Mouse (Mus musculus) heart, adult 2 months (tissue): ENCODE data around the gene Gm8127. TPM values are rescaled to one million over a fixed set of nuclear protein-coding genes. Genes with fewer than 3 reads are reported as not detected.
A peak's percentile ranks its signal among the peaks of the same experiment; 100 is the strongest.
"Not testable (repeated sequence)": the region's sequence is repeated elsewhere in the genome, so short reads cannot be mapped to it uniquely, and the experiment has no call there.

Source experiments
- DNase-seq, 2 experiments: peaks; one replicate each; pipeline ENCODE4 v3.0.0; 2021
- H3K27ac ChIP-seq: fragments of 200-600 bp; 2 replicates; pipeline ENCODE4 v1.8.1; 2022
- H3K27me3 ChIP-seq: fragments of 200-500 bp; 2 replicates; pipeline ENCODE4 v1.6.1; 2012; ENCODE audit warnings: mild to moderate bottlenecking, low read length, inconsistent platforms, mixed read lengths; ENCODE audit not compliant: control insufficient read depth, insufficient read depth
- H3K36me3 ChIP-seq: fragments of 200-500 bp; 2 replicates; pipeline ENCODE4 v1.6.1; 2012; ENCODE audit warnings: low read length, inconsistent platforms; ENCODE audit not compliant: control insufficient read depth, insufficient read depth
- H3K4me1 ChIP-seq: fragments of 200-500 bp; 2 replicates; pipeline ENCODE4 v1.6.1; 2011; ENCODE audit warnings: low read length; ENCODE audit not compliant: control insufficient read depth, insufficient read depth
- H3K4me3 ChIP-seq: fragments of 200-600 bp; 2 replicates; pipeline ENCODE4 v1.8.1; 2022
- H3K79me2 ChIP-seq: fragments of 200-500 bp; replicated peaks from 2 replicates; pipeline ENCODE4 v1.6.1; 2012; ENCODE audit warnings: mild to moderate bottlenecking, inconsistent platforms, low read length, moderate library complexity, mixed read lengths; ENCODE audit not compliant: control insufficient read depth, insufficient read depth
- H3K9ac ChIP-seq: fragments of 200-500 bp; 2 replicates; pipeline ENCODE4 v1.6.1; 2012; ENCODE audit warnings: low read depth, mild to moderate bottlenecking, control low read depth, inconsistent platforms, low read length, mixed read lengths
- WGBS: fragments of 180-500 bp; shearing (Covaris S2); methylation state at CpG from one replicate; pipeline ENCODE4 v1.1.7; 2018; 5-methylcytosine and 5-hydroxymethylcytosine counted together
- intact Hi-C: fragments of 180-260 bp; cut with DNase I; formaldehyde crosslinking; loops from one replicate; pipeline ENCODE4 v1.15.1; 2025
- long read RNA-seq: library from polyadenylated mRNA; stranded (forward); transcript quantifications from one replicate; pipeline ENCODE4 v2.0.0, GENCODE M21; 2021
- polyA plus RNA-seq: library from polyadenylated mRNA; depleted of rRNA; stranded (reverse); fragments of >200 nt; gene quantifications from 2 replicates; pipeline ENCODE4 v1.2.3, GENCODE M21; 2012; rRNA removed
- total RNA-seq, 2 experiments: library from RNA; stranded (reverse); gene quantifications; 2 replicates each; pipeline ENCODE4 v1.2.3; 2021

Gene Gm8127
- not detected for total RNA-seq
- not detected in 2 replicates for polyA plus RNA-seq
- long read RNA-seq: 0 reads

GRCm38 (mm10) chr14:43293503-43293902 is at the start of gene Gm8127:
TSS of gene Gm8127 (minus strand) at chr14:43293832.
- H3K4me1 ChIP-seq, H3K9ac ChIP-seq, H3K36me3 ChIP-seq, H3K27me3 ChIP-seq, H3K79me2 ChIP-seq, intact Hi-C loops, H3K27ac ChIP-seq, H3K4me3 ChIP-seq, DNase-seq: not testable (repeated sequence)
- WGBS: 62% methylated on average over 3 of the region's 3 CpGs

- WGBS: 53% methylated on average over 1 of the region's 1 CpGs
- DNase-seq, intact Hi-C loops: not testable (repeated sequence)
Measured at GRCm38 (mm10) chr14:43337646-43338045, 44.0 kb upstream of the Gm8127 start.

GRCm38 (mm10) chr14:43331362-43331880 is 37.8 kb upstream of the Gm8127 start:
- H3K27me3 ChIP-seq, intact Hi-C loops, H3K4me1 ChIP-seq, H3K27ac ChIP-seq, H3K79me2 ChIP-seq, H3K36me3 ChIP-seq, H3K4me3 ChIP-seq, H3K9ac ChIP-seq: not testable (repeated sequence)
- DNase-seq: peak in 1 of 2 experiments; percentile 20
- 81% methylated on average over 11 of the region's 11 CpGs for WGBS

More at GRCm38 (mm10) chr14:43337646-43338045, 44.0 kb upstream of the Gm8127 start:
- H3K79me2 ChIP-seq, H3K27ac ChIP-seq, H3K4me1 ChIP-seq, H3K36me3 ChIP-seq, H3K27me3 ChIP-seq, H3K9ac ChIP-seq, H3K4me3 ChIP-seq: not testable (repeated sequence)

GRCm38 (mm10) chr14:43328603-43329002 is 35.0 kb upstream of the Gm8127 start:
- WGBS: 48% methylated on average over 2 of the region's 2 CpGs
- H3K36me3 ChIP-seq, H3K79me2 ChIP-seq, DNase-seq, H3K27me3 ChIP-seq, intact Hi-C loops, H3K4me3 ChIP-seq, H3K4me1 ChIP-seq, H3K27ac ChIP-seq, H3K9ac ChIP-seq: not testable (repeated sequence)

GRCm38 (mm10) chr14:43319516-43319915 is 25.9 kb upstream of the Gm8127 start:
- intact Hi-C loops, H3K4me1 ChIP-seq, H3K79me2 ChIP-seq, H3K4me3 ChIP-seq, H3K36me3 ChIP-seq, H3K27ac ChIP-seq, H3K27me3 ChIP-seq, DNase-seq, H3K9ac ChIP-seq: not testable (repeated sequence)

GRCm38 (mm10) chr14:43278681-43279080 is 15.0 kb downstream of the Gm8127 start:
- H3K4me1 ChIP-seq, H3K9ac ChIP-seq, H3K36me3 ChIP-seq, H3K79me2 ChIP-seq, intact Hi-C loops, H3K4me3 ChIP-seq, H3K27ac ChIP-seq, DNase-seq, H3K27me3 ChIP-seq: not testable (repeated sequence)
- 85% methylated on average over 3 of the region's 3 CpGs for WGBS

- H3K27ac ChIP-seq, DNase-seq, H3K9ac ChIP-seq, intact Hi-C loops, H3K4me1 ChIP-seq, H3K36me3 ChIP-seq, H3K27me3 ChIP-seq, H3K4me3 ChIP-seq, H3K79me2 ChIP-seq: not testable (repeated sequence)
- 47% methylated on average over 4 of the region's 4 CpGs for WGBS
Measured at GRCm38 (mm10) chr14:43278146-43278545, 15.5 kb downstream of the Gm8127 start.

- DNase-seq, H3K27me3 ChIP-seq, H3K36me3 ChIP-seq, H3K9ac ChIP-seq, intact Hi-C loops, H3K4me1 ChIP-seq, H3K79me2 ChIP-seq, H3K4me3 ChIP-seq, H3K27ac ChIP-seq: not testable (repeated sequence)
- 42% methylated on average over 2 of the region's 2 CpGs for WGBS
Measured at GRCm38 (mm10) chr14:43277468-43277867, 16.2 kb downstream of the Gm8127 start.

GRCm38 (mm10) chr14:43275752-43276151 is 17.9 kb downstream of the Gm8127 start:
- H3K27ac ChIP-seq, H3K36me3 ChIP-seq, H3K79me2 ChIP-seq, H3K9ac ChIP-seq, intact Hi-C loops, H3K27me3 ChIP-seq, DNase-seq, H3K4me3 ChIP-seq, H3K4me1 ChIP-seq: not testable (repeated sequence)
- 68% methylated on average over 1 of the region's 1 CpGs for WGBS

GRCm38 (mm10) chr14:43274986-43275511 is 18.6 kb downstream of the Gm8127 start, which contains the start of gene Gm9732:
TSS of gene Gm9732 (plus strand) at chr14:43275036.
- DNase-seq: peak in 1 of 2 experiments; percentile 47
- WGBS: 67% methylated on average over 8 of the region's 8 CpGs
- H3K4me3 ChIP-seq, H3K79me2 ChIP-seq, H3K36me3 ChIP-seq, H3K4me1 ChIP-seq, intact Hi-C loops, H3K9ac ChIP-seq, H3K27me3 ChIP-seq, H3K27ac ChIP-seq: not testable (repeated sequence)
